Mouse (Mus musculus) Patski (cell line): ENCODE results near the gene Tma7. TPM values are rescaled to one million over a fixed set of nuclear protein-coding genes. Genes with fewer than 3 reads are reported as not detected.
A peak's percentile ranks its signal among the peaks of the same experiment; 100 is the strongest.

Experiments used
- ATAC-seq: fragments of 100-300 bp; one replicate; pipeline ENCODE4 v1.8.0; 2021
- CTCF ChIA-PET: fragments of 350-600 bp; sonication (Branson Sonifier 250); formaldehyde crosslinking; loops from one replicate; lab custom pipeline; 2022; ENCODE audit warnings: inconsistent platforms; lab: Charles Lee
- POLR2A ChIA-PET: fragments of 350-600 bp; sonication (Branson Sonifier 250); formaldehyde crosslinking; loops from one replicate; lab custom pipeline; 2022; ENCODE audit warnings: antibody characterized with exemption, inconsistent platforms; lab: Charles Lee
- DNase-seq: peaks from one replicate; pipeline ENCODE4 v3.0.0-alpha.2; 2011; ENCODE audit warnings: low read depth, low spot score
- H3K27me3 ChIP-seq: fragments of 371-371 bp; one replicate; pipeline ENCODE4 v1.5.1; 2021
- CTCF ChIP-seq: fragments of 100-300 bp; IDR thresholded peaks from one replicate; pipeline ENCODE4 v1.5.1; 2021
- in situ Hi-C: fragments of 300-500 bp; cut with MboI; formaldehyde crosslinking; loops from 3 replicates; pipeline ENCODE4 v1.11.1; 2018; ENCODE audit warnings: low pct_unique_long_range_greater_than_20kb, mixed read lengths
- polyA plus RNA-seq: library from polyadenylated mRNA; unstranded; gene quantifications from one replicate; pipeline ENCODE4 v1.2.3, GENCODE M21; 2021

Gene Tma7
- polyA plus RNA-seq, result 188 TPM

- CTCF ChIA-PET, result interaction anchor here (1.9 to 2.9 kb wide), 2 partner anchors 13 to 40 kb away, joined by 6 read pairs; no protein-coding TSS in a partner anchor
- in situ Hi-C loops, result no loop called here
- peak; percentile 98 for ATAC-seq
Measured at GRCm38 (mm10) chr9:109082124-109082800, at the start of gene Tma7, which contains the start of gene Ccdc51. Tma7 (minus strand) TSS chr9:109082587. Ccdc51 (plus strand) TSS chr9:109082493.

GRCm38 (mm10) chr9:109130076-109130475 is 47.7 kb upstream of the Tma7 start:
- peaks cover 14% of the 10 kb centered on the region for H3K27me3 ChIP-seq
- in situ Hi-C loops, result no loop called here
- ATAC-seq (no peak), DNase-seq (peak; percentile 12)
- CTCF ChIA-PET, result no interaction called here
- POLR2A ChIA-PET, result no interaction called here
- TF ChIP-seq CTCF, result no peak

More at GRCm38 (mm10) chr9:109082124-109082800, at the start of gene Tma7, which contains the start of gene Ccdc51:
- no peak for DNase-seq
- no peaks in the 10 kb centered on the region for H3K27me3 ChIP-seq
- TF ChIP-seq CTCF, result no peak
- POLR2A ChIA-PET, result interaction anchor here (0.9 to 1.7 kb wide), 2 partner anchors 8 to 9 kb away, joined by 3 to 5 read pairs; partner anchors contain the start of gene Atrip

- no peak for DNase-seq
- TF ChIP-seq CTCF, result peak; percentile 51
- in situ Hi-C loops, result loop anchor here (5.0 kb wide), 1 partner anchor 116 kb away; no protein-coding TSS in a partner anchor
- peaks cover 19% of the 10 kb centered on the region for H3K27me3 ChIP-seq
- ChIA-PET POLR2A (no interaction called here), CTCF (no interaction called here)
- no peak for ATAC-seq
Measured at GRCm38 (mm10) chr9:109128211-109128610, 45.8 kb upstream of the Tma7 start.

- no peak for ATAC-seq
- TF ChIP-seq CTCF, result no peak
- peaks cover 14% of the 10 kb centered on the region for H3K27me3 ChIP-seq
- in situ Hi-C loops, result loop anchor here (5.0 kb wide), 1 partner anchor 115 kb away; no protein-coding TSS in a partner anchor
- POLR2A ChIA-PET, result no interaction called here
- CTCF ChIA-PET, result no interaction called here
- no peak for DNase-seq
Measured at GRCm38 (mm10) chr9:109127076-109127475, 44.7 kb upstream of the Tma7 start.

- ATAC-seq, result no peak
- no peak for DNase-seq
- in situ Hi-C loops, result loop anchor here (5.0 kb wide), 1 partner anchor 113 kb away; no protein-coding TSS in a partner anchor
- no peak for TF ChIP-seq CTCF
- POLR2A ChIA-PET, result interaction anchor here (1.1 kb wide), 1 partner anchor 20 kb away, joined by 3 read pairs; no protein-coding TSS in a partner anchor
- peaks cover 14% of the 10 kb centered on the region for H3K27me3 ChIP-seq
- CTCF ChIA-PET, result interaction anchor here (7.8 kb wide), 1 partner anchor 36 kb away, joined by 77 read pairs; no protein-coding TSS in a partner anchor
Measured at GRCm38 (mm10) chr9:109125481-109125880, 43.1 kb upstream of the Tma7 start.

- ChIA-PET CTCF (interaction anchor here (7.8 kb wide), 1 partner anchor 36 kb away, joined by 77 read pairs; no protein-coding TSS in a partner anchor), POLR2A (interaction anchor here (0.7 to 1.1 kb wide), 2 partner anchors 10 to 20 kb away, joined by 3 read pairs; no protein-coding TSS in a partner anchor)
- DNase-seq (no peak), ATAC-seq (no peak)
- in situ Hi-C loops, result loop anchor here (5.0 kb wide), 1 partner anchor 113 kb away; no protein-coding TSS in a partner anchor
- H3K27me3 ChIP-seq, result peaks cover 14% of the 10 kb centered on the region
- TF ChIP-seq CTCF, result no peak
Measured at GRCm38 (mm10) chr9:109125043-109125442, 42.7 kb upstream of the Tma7 start.

GRCm38 (mm10) chr9:109124164-109124563 is 41.8 kb upstream of the Tma7 start:
- ChIA-PET POLR2A (interaction anchor here (0.6 to 0.7 kb wide), 2 partner anchors 10 to 475 kb away, joined by 3 read pairs; no protein-coding TSS in a partner anchor), CTCF (interaction anchor here (0.8 to 7.8 kb wide), 2 partner anchors 11 to 35 kb away, joined by 3 to 77 read pairs; no protein-coding TSS in a partner anchor)
- in situ Hi-C loops, result loop anchor here (5.0 kb wide), 1 partner anchor 37 kb away; no protein-coding TSS in a partner anchor

GRCm38 (mm10) chr9:109123266-109123665 is 40.9 kb upstream of the Tma7 start:
- ChIA-PET CTCF (interaction anchor here (0.8 to 7.8 kb wide), 10 partner anchors 9 to 109 kb away, joined by 3 to 77 read pairs (median 3); partner anchors contain the start of genes Ccdc51 and Tma7), POLR2A (no interaction called here)
- H3K27me3 ChIP-seq, result peaks cover 17% of the 10 kb centered on the region
- in situ Hi-C loops, result loop anchor here (5.0 kb wide), 1 partner anchor 36 kb away; no protein-coding TSS in a partner anchor
- no peak for TF ChIP-seq CTCF
- ATAC-seq (no peak), DNase-seq (no peak)

More at GRCm38 (mm10) chr9:109124164-109124563, 41.8 kb upstream of the Tma7 start:
- DNase-seq (no peak), ATAC-seq (no peak)
- H3K27me3 ChIP-seq, result peaks cover 14% of the 10 kb centered on the region
- no peak for TF ChIP-seq CTCF

GRCm38 (mm10) chr9:109122553-109123085 is 40.2 kb upstream of the Tma7 start:
- ChIA-PET CTCF (interaction anchor here (0.8 to 7.8 kb wide), 11 partner anchors 9 to 108 kb away, joined by 3 to 77 read pairs (median 3); partner anchors contain the start of genes Ccdc51 and Tma7), POLR2A (interaction anchor here (0.6 kb wide), 1 partner anchor 36 kb away, joined by 4 read pairs; no protein-coding TSS in a partner anchor)
- peaks cover 22% of the 10 kb centered on the region for H3K27me3 ChIP-seq
- ATAC-seq (no peak), DNase-seq (no peak)
- no peak for TF ChIP-seq CTCF
- in situ Hi-C loops, result loop anchor here (5.0 kb wide), 1 partner anchor 35 kb away; no protein-coding TSS in a partner anchor

GRCm38 (mm10) chr9:109120956-109121355 is 38.6 kb upstream of the Tma7 start:
- ChIA-PET POLR2A (no interaction called here), CTCF (interaction anchor here (1.5 to 7.8 kb wide), 2 partner anchors 32 to 75 kb away, joined by 4 to 77 read pairs; no protein-coding TSS in a partner anchor)
- DNase-seq, result no peak
- TF ChIP-seq CTCF, result no peak
- in situ Hi-C loops, result loop anchor here (5.0 kb wide), 1 partner anchor 34 kb away; no protein-coding TSS in a partner anchor
- ATAC-seq, result no peak
- peaks cover 30% of the 10 kb centered on the region for H3K27me3 ChIP-seq
